Mouse (Mus musculus): ENCODE data around the gene Ccdc9b. TPM values are rescaled to one million over a fixed set of nuclear protein-coding genes. Genes with fewer than 3 reads are reported as not detected.

Ccdc9b gene
- 0.50 TPM for polyA plus RNA-seq (2014; fragmentation: Illumina TruSeq; extraction: RNeasy Lipid Tissue Mini Kit (QIAGEN cat#74804); ENCODE audit: low read depth, low replicate concordance)

DNA sequence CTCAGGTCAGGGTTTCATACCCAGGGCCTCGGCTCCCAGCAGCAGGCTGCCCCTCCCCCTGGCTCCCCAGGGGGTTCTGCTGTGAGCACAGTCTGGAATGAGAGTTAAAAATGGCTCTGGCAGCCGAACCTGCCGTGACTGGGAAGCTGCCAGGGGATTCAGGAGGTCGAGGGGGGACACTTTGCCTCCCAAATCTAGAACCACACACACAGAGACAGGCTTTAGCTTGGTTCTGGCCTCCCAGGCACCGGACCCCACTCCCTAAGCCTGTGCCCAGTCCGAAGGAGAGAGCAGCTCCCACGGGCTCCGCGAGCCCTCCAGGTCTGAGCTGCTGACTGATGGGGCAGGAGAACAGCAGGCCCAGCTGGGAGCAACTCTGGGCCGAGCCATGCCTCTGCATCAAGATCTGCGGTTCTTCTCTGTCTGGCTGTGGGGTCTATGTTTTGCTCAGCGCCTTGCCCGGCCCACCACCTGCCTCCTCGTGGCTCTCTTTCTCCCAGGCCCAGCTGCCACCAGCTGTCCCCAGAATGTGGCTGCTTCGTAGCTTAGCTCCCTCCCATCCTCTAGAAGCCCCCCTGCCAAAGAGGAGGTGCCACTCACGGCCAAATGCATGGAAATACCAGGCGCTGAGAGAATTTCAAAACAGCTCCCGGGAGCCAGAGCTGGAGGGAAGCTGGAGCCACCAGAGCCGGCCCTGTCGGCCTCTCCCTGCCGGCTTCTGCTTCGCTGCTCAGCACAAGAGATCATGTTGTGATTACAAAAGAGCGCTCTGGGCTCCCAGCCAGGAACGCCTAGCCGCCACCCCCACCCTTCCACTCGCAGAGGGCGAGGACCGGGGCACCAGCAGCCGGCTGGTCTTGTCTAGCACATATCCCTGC lies at the start of gene Ccdc9b:
Gene Ccdc9b, minus strand, starts transcription at position 756 of the 878 bp plus-strand sequence.

DNA sequence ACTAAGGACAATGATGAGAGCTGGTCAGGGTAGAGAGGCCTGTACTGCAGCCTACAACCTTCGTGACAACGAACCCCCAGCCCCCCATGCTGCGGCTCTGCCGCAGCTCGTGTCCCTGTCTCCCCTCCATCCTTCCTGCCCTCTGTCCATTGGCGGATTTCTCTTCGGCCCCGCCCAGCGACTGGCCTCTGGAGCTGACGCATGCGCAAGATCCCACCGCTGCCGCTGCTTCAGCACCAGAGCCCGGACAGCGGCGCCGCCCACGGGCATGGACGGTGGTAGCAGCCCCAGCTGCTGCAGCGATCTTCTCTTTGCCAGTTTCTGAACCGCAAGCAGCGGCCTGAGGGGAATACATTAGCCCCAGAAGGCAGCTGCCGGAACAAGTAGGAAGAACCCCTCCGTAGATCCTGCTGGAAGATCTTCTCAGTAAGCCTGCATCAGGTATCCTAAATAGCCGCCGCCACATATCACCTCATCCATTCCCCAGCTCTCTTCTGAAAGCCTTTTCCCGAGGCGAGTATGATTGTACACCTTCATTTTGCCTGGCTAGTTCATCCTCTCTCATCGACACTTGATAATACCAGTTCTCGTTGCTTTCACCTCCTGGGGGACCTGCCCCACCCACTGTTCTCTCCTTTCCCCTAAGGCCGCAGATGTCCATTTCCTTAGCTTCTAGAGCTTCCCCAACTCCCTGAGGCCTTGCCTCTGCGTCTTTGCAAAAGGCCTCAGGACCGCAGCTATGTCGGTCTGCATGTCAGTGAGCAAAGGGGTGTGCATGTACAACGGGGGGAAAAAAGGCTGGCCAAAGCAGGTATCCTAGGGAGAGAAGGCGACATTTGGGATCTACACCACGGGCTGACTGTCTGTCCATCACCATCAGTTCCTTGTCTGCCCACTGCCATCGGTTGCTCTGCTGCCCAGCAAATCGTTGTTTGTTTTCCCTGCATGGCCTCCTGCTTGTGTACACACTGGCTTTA lies 17.3 kb upstream of the Ccdc9b start, which contains the start of gene Disp2:
Gene Disp2, plus strand, starts transcription at position 216 of the 977 bp plus-strand sequence.

DNA sequence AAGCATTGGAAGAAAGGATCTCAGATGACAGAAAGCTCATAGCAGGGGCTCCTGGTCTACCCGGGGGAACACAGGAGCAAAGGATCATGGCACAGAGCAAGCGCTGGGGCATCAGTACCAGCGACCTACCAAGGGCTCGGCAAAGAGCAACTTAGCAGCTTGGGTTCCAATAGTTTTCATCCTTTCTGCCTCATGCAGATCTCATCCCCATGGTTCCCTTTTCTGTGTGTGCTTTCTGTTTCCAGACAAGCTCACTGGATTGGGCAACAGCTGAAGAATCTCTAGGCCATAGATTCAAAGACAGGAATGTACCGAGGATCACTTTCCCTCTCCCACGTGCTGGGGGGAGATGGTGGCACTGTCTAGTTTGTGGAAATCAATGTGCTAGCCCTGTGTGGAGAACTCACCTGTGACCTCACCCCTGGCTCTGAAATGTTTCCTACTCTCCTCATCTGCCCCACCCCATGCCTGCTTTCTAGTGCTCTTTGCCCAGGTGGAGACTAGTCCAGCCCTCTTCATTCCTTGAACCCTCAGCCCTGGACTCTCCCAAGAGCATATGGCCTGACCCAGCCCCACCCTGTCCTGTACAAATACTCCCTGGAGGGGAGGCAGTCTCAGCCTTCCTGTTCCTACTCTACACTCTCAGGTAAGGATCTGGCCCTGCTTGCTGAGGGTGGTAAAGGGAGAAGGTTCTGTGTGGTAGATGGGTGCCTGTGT lies 9.9 kb upstream of the Ccdc9b start, which contains the start of gene Phgr1:
Gene Phgr1, plus strand, starts transcription at position 612 of the 717 bp plus-strand sequence.

DNA sequence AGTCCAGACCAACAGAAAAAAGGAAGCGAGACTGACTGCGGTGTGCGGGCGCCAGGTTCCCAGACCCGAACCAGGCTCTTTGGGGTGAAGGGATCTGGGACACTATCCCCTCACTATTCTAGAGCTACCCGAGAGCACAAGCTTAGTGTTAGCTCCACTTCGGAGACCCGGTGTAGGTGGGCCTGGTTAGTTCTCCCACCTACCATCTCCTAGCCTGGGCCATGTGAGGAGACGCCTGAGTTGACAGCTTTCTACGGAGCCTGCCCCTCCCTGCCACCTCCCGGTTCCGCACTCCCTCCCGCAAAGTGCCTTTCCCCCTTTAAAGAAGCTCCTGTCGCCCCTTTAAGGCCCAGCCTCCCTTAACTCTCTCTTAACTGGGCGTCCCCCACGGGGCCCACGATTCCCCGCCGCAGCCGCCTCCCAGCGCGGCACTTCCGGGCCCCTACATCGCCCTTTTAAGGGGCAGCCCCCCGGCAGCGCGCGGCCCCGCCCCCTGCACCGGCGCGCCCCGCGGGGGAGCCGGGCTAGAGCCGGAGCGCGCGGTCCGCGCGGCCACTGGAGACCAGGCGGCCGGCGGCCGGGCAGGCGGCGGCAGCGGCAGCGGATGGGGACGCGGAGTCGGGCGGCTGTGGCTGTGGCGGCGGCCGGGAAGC lies 17.1 kb downstream of the Ccdc9b start, which contains the start of gene Inafm2:
Gene Inafm2, plus strand, starts transcription at position 527 of the 653 bp plus-strand sequence.

DNA sequence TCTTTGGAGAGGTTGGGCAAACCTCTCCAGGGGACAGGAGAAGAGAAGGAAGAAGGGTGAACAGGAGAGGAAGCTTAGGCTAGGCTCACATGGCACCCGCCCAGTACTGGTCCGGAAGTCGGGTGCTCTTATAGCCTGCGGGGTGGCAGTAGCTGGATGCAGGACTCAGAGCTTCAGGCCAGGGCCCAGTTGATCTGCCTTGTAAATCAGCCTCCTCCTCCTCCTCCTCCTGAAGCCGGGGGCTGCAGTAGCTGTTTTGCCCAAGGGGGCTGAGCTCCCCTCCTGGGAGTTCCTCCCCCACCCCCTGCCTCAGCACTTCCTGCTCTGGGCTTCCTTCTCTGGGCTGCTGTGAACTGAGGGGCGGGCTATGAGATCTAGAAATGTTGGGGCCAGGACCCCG lies 34.1 kb downstream of the Ccdc9b start, which contains the start of gene Plcb2:
Gene Plcb2, minus strand, starts transcription at position 102 of the 400 bp plus-strand sequence.

Other genes with a start within 250 kb of the Ccdc9b start
- gene Bmf, start 213.0 kb downstream of the Ccdc9b start, polyA plus RNA-seq (2014; fragmentation: Illumina TruSeq; extraction: RNeasy Lipid Tissue Mini Kit (QIAGEN cat#74804); ENCODE audit: low read depth, low replicate concordance), result 2.2 TPM
- not detected for gene Bub1b, start 164.4 kb downstream of the Ccdc9b start, polyA plus RNA-seq (2014; fragmentation: Illumina TruSeq; extraction: RNeasy Lipid Tissue Mini Kit (QIAGEN cat#74804); ENCODE audit: low read depth, low replicate concordance)
- not detected for gene Pak6, start 99.4 kb downstream of the Ccdc9b start, polyA plus RNA-seq (2014; fragmentation: Illumina TruSeq; extraction: RNeasy Lipid Tissue Mini Kit (QIAGEN cat#74804); ENCODE audit: low read depth, low replicate concordance)
- not detected for gene Ankrd63, start 58.7 kb downstream of the Ccdc9b start, polyA plus RNA-seq (2014; fragmentation: Illumina TruSeq; extraction: RNeasy Lipid Tissue Mini Kit (QIAGEN cat#74804); ENCODE audit: low read depth, low replicate concordance)
- 0.24 TPM for gene Plcb2, start 34.2 kb downstream of the Ccdc9b start, polyA plus RNA-seq (2014; fragmentation: Illumina TruSeq; extraction: RNeasy Lipid Tissue Mini Kit (QIAGEN cat#74804); ENCODE audit: low read depth, low replicate concordance)
- 7.7 TPM for gene Inafm2, start 16.9 kb downstream of the Ccdc9b start, polyA plus RNA-seq (2014; fragmentation: Illumina TruSeq; extraction: RNeasy Lipid Tissue Mini Kit (QIAGEN cat#74804); ENCODE audit: low read depth, low replicate concordance)
- not detected for gene Phgr1, start 10.1 kb upstream of the Ccdc9b start, polyA plus RNA-seq (2014; fragmentation: Illumina TruSeq; extraction: RNeasy Lipid Tissue Mini Kit (QIAGEN cat#74804); ENCODE audit: low read depth, low replicate concordance)
- 1.1 TPM for gene Disp2, start 17.1 kb upstream of the Ccdc9b start, polyA plus RNA-seq (2014; fragmentation: Illumina TruSeq; extraction: RNeasy Lipid Tissue Mini Kit (QIAGEN cat#74804); ENCODE audit: low read depth, low replicate concordance)
- 0.50 TPM for gene Knstrn, start 51.3 kb upstream of the Ccdc9b start, polyA plus RNA-seq (2014; fragmentation: Illumina TruSeq; extraction: RNeasy Lipid Tissue Mini Kit (QIAGEN cat#74804); ENCODE audit: low read depth, low replicate concordance)
- 81.8 TPM for gene Ivd, start 99.3 kb upstream of the Ccdc9b start, polyA plus RNA-seq (2014; fragmentation: Illumina TruSeq; extraction: RNeasy Lipid Tissue Mini Kit (QIAGEN cat#74804); ENCODE audit: low read depth, low replicate concordance)
- gene Bahd1, start 137.7 kb upstream of the Ccdc9b start, polyA plus RNA-seq (2014; fragmentation: Illumina TruSeq; extraction: RNeasy Lipid Tissue Mini Kit (QIAGEN cat#74804); ENCODE audit: low read depth, low replicate concordance), result 1.6 TPM
- gene Chst14, start 163.8 kb upstream of the Ccdc9b start, polyA plus RNA-seq (2014; fragmentation: Illumina TruSeq; extraction: RNeasy Lipid Tissue Mini Kit (QIAGEN cat#74804); ENCODE audit: low read depth, low replicate concordance), result 0.26 TPM

All from liver, adult 10 weeks (tissue).